Mouse (Mus musculus) intestine, embryonic 16.5 days (tissue): Measurements from ENCODE around the gene Camsap2. TPM values are rescaled to one million over a fixed set of nuclear protein-coding genes. Genes with fewer than 3 reads are reported as not detected.

Experiments used
- ATAC-seq: fragments of 200-750 bp; cut with Nextera tagmentation; 2 replicates; pipeline ENCODE4 v1.8.0; 2017; ENCODE audit warnings: moderate TSS enrichment, moderate library complexity
- H3K27ac ChIP-seq: fragments of 300-500 bp; sonication (generic); 2 replicates; pipeline ENCODE4 v1.5.1; 2014; ENCODE audit warnings: mild to moderate bottlenecking, low read length
- H3K27me3 ChIP-seq: fragments of 300-500 bp; sonication (generic); replicated peaks from 2 replicates; pipeline ENCODE4 v1.6.1; 2014; ENCODE audit warnings: low read length, control low read depth, mixed read lengths; ENCODE audit not compliant: control insufficient read depth, insufficient read depth
- H3K36me3 ChIP-seq: fragments of 300-500 bp; sonication (generic); 2 replicates; pipeline ENCODE4 v1.6.1; 2014; ENCODE audit warnings: low read length, control low read depth; ENCODE audit not compliant: control insufficient read depth, insufficient read depth
- H3K4me1 ChIP-seq: fragments of 300-500 bp; sonication (generic); 2 replicates; pipeline ENCODE4 v1.6.1; 2014; ENCODE audit warnings: low read length, control low read depth, mixed read lengths; ENCODE audit not compliant: control insufficient read depth, insufficient read depth
- H3K4me2 ChIP-seq: fragments of 300-500 bp; sonication (generic); 2 replicates; pipeline ENCODE4 v1.6.1; 2014; ENCODE audit warnings: low read depth, low read length, control low read depth
- H3K4me3 ChIP-seq: fragments of 300-500 bp; sonication (generic); 2 replicates; pipeline ENCODE4 v1.5.1; 2014; ENCODE audit warnings: mild to moderate bottlenecking, low read length
- H3K9ac ChIP-seq: fragments of 300-500 bp; sonication (generic); 2 replicates; pipeline ENCODE4 v1.6.1; 2014; ENCODE audit warnings: low read depth, low read length
- H3K9me3 ChIP-seq: fragments of 300-500 bp; sonication (generic); 2 replicates; pipeline ENCODE4 v1.6.1; 2016; ENCODE audit warnings: low read length, control low read depth; ENCODE audit not compliant: control insufficient read depth
- WGBS: fragments of 180-500 bp; shearing (Covaris S2); extraction: QIAGEN DNeasy Blood & Tissue Kit; methylation state at CpG from one replicate; pipeline ENCODE4 v1.1.7; 2014; 5-methylcytosine and 5-hydroxymethylcytosine counted together
- polyA plus RNA-seq: library from polyadenylated mRNA; unstranded; fragments of >200 nt; fragmentation: Nextera tagmentation; extraction: Ambion mirVana; gene quantifications from 2 replicates; pipeline ENCODE4 v1.2.1, GENCODE M21; 2015

The Camsap2 gene
- polyA plus RNA-seq, 1 experiment from 2014 or later: 3.9 TPM

GRCm38 (mm10) chr1:136255657-136256056 lies 90.2 kb downstream of the Camsap2 start:
- peaks cover 30% of the 10 kb centered on the region for H3K27me3 ChIP-seq
- H3K4me3 ChIP-seq: no peak overlapping the region
- no peak for ATAC-seq
- no peak overlapping the region for H3K27ac ChIP-seq
- H3K36me3 ChIP-seq: no peaks in the 10 kb centered on the region
- no peaks in the 10 kb centered on the region for H3K9me3 ChIP-seq
- peaks cover 9% of the 10 kb centered on the region for H3K4me1 ChIP-seq
- 47% methylated on average over 8 of the region's 8 CpGs for WGBS
- no peak overlapping the region for H3K9ac ChIP-seq
- H3K4me2 ChIP-seq: no peak overlapping the region

GRCm38 (mm10) chr1:136255174-136255573 lies 90.7 kb downstream of the Camsap2 start:
- no peak overlapping the region for H3K9ac ChIP-seq
- 33% methylated on average over 6 of the region's 6 CpGs for WGBS
- no peaks in the 10 kb centered on the region for H3K9me3 ChIP-seq
- H3K4me1 ChIP-seq: peaks cover 6% of the 10 kb centered on the region
- no peak for ATAC-seq
- H3K4me3 ChIP-seq: no peak overlapping the region
- H3K36me3 ChIP-seq: no peaks in the 10 kb centered on the region
- no peak overlapping the region for H3K27ac ChIP-seq
- peaks cover 25% of the 10 kb centered on the region for H3K27me3 ChIP-seq
- H3K4me2 ChIP-seq: no peak overlapping the region

GRCm38 (mm10) chr1:136254503-136255065 lies 91.3 kb downstream of the Camsap2 start:
- Histone ChIP-seq H3K4me3 (no peak overlapping the region), H3K4me2 (no peak overlapping the region), H3K27me3 (peaks cover 19% of the 10 kb centered on the region), H3K27ac (no peak overlapping the region), H3K4me1 (peaks cover under 1% of the 10 kb centered on the region), H3K9ac (no peak overlapping the region), H3K9me3 (no peaks in the 10 kb centered on the region), H3K36me3 (no peaks in the 10 kb centered on the region)
- no peak for ATAC-seq
- 71% methylated on average over 10 of the region's 10 CpGs for WGBS

GRCm38 (mm10) chr1:136253472-136253871 lies 92.4 kb downstream of the Camsap2 start:
- no peak for ATAC-seq

GRCm38 (mm10) chr1:136249662-136250061 lies 96.2 kb downstream of the Camsap2 start:
- Histone ChIP-seq H3K27ac (no peak overlapping the region), H3K9ac (no peak overlapping the region), H3K27me3 (no peaks in the 10 kb centered on the region), H3K9me3 (no peaks in the 10 kb centered on the region), H3K36me3 (no peaks in the 10 kb centered on the region), H3K4me2 (no peak overlapping the region), H3K4me1 (no peaks in the 10 kb centered on the region), H3K4me3 (no peak overlapping the region)
- 31% methylated on average over 5 of the region's 5 CpGs for WGBS
- ATAC-seq: no peak

More at GRCm38 (mm10) chr1:136253472-136253871, 92.4 kb downstream of the Camsap2 start:
- Histone ChIP-seq H3K4me1 (no peaks in the 10 kb centered on the region), H3K36me3 (no peaks in the 10 kb centered on the region), H3K9ac (no peak overlapping the region), H3K4me3 (no peak overlapping the region), H3K27ac (no peak overlapping the region), H3K27me3 (peaks cover 10% of the 10 kb centered on the region; the same call in 1 of the 2 replicates), H3K9me3 (no peaks in the 10 kb centered on the region), H3K4me2 (no peak overlapping the region)
- 33% methylated on average over 2 of the region's 2 CpGs for WGBS

- ATAC-seq: no peak
- Histone ChIP-seq H3K27ac (no peak overlapping the region), H3K27me3 (no peaks in the 10 kb centered on the region), H3K4me2 (no peak overlapping the region), H3K36me3 (no peaks in the 10 kb centered on the region), H3K4me3 (no peak overlapping the region), H3K4me1 (no peaks in the 10 kb centered on the region), H3K9ac (no peak overlapping the region), H3K9me3 (no peaks in the 10 kb centered on the region)
- WGBS: 81% methylated on average over 5 of the region's 5 CpGs
Measured at GRCm38 (mm10) chr1:136247393-136247792, 98.5 kb downstream of the Camsap2 start.

GRCm38 (mm10) chr1:136244469-136244868 lies 101.4 kb downstream of the Camsap2 start:
- Histone ChIP-seq H3K9me3 (no peaks in the 10 kb centered on the region), H3K4me3 (no peak overlapping the region), H3K9ac (no peak overlapping the region), H3K27ac (no peak overlapping the region), H3K36me3 (no peaks in the 10 kb centered on the region), H3K27me3 (no peaks in the 10 kb centered on the region), H3K4me2 (no peak overlapping the region), H3K4me1 (no peaks in the 10 kb centered on the region)
- ATAC-seq: no peak
- 86% methylated on average over 5 of the region's 5 CpGs for WGBS

GRCm38 (mm10) chr1:136241801-136242200 lies 104.1 kb downstream of the Camsap2 start:
- ATAC-seq: no peak
- Histone ChIP-seq H3K9me3 (no peaks in the 10 kb centered on the region), H3K4me2 (no peak overlapping the region), H3K27ac (no peak overlapping the region), H3K9ac (no peak overlapping the region), H3K4me1 (no peaks in the 10 kb centered on the region), H3K4me3 (no peak overlapping the region), H3K36me3 (no peaks in the 10 kb centered on the region), H3K27me3 (no peaks in the 10 kb centered on the region)
- 85% methylated on average over 7 of the region's 7 CpGs for WGBS

- Histone ChIP-seq H3K4me1 (peaks cover 3% of the 10 kb centered on the region), H3K4me3 (no peak overlapping the region), H3K27ac (no peak overlapping the region), H3K9me3 (no peaks in the 10 kb centered on the region), H3K4me2 (no peak overlapping the region), H3K36me3 (no peaks in the 10 kb centered on the region), H3K9ac (no peak overlapping the region), H3K27me3 (no peaks in the 10 kb centered on the region)
- WGBS: 83% methylated on average over 4 of the region's 4 CpGs
- ATAC-seq: no peak
Measured at GRCm38 (mm10) chr1:136238495-136238894, 107.4 kb downstream of the Camsap2 start.

- Histone ChIP-seq H3K27me3 (no peaks in the 10 kb centered on the region), H3K4me2 (peak overlapping the region; percentile 88), H3K9ac (peak overlapping the region; percentile 75), H3K27ac (no peak overlapping the region), H3K4me3 (peak overlapping the region; percentile 68), H3K4me1 (peaks cover 19% of the 10 kb centered on the region), H3K36me3 (no peaks in the 10 kb centered on the region), H3K9me3 (no peaks in the 10 kb centered on the region)
- WGBS: 4% methylated on average over 9 of the region's 9 CpGs
- ATAC-seq: no peak; the same call in 1 of the 2 replicates
Measured at GRCm38 (mm10) chr1:136234595-136235092, 111.3 kb downstream of the Camsap2 start.
